Mouse (Mus musculus) 3134 (cell line): ENCODE measurements around the gene Ctdspl.

Experiments
- DNase-seq: peaks from one replicate; pipeline ENCODE4 v3.0.0-alpha.2; 2011; ENCODE audit warnings: low spot score; ENCODE audit not compliant: insufficient read length; ENCODE audit errors: extremely low read depth

Ctdspl gene

GRCm38 (mm10) chr9:118980411-118980823, 54.2 kb downstream of the Ctdspl start:
- peak; percentile 36 for DNase-seq

DNA sequence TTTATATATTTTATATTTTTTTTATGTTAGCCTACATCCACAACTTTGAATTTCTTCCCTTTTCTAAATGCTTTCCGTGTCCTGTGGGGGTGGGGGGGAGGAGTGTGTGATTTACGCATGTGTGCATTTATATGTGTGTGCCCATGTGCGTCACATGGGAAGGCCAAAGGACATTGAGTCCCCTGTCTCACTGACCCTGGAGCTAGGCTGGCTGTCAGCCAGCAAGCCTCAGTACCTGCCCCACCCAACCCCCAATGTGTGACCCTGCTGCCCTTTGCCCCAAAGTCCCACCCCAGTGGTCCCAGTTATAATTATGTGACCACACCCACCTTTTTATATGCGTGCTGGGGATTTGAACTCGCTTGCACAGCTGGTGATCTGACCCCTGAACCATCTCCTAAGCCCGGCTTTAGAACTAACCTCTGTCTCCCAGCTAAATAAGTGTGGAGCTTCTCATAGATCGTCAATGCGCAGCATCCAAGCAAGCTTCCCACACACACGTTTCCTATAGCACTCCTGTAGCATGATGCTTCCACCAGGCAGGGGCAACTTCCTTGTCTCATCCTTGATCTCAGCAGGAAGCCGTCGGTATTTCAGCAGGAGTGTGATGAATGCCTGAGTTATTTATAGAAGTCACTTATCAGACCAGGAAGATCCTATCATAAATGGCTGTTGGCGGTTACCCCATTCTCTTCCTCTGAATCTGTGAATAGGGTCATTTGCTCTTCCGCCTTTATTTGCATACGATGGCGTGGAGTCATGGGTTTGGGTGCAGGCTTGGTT, 58.6 kb downstream of the Ctdspl start:
- DNase-seq: no peak

GRCm38 (mm10) chr9:118986286-118986685, 60.0 kb downstream of the Ctdspl start:
- DNase-seq: no peak

DNA sequence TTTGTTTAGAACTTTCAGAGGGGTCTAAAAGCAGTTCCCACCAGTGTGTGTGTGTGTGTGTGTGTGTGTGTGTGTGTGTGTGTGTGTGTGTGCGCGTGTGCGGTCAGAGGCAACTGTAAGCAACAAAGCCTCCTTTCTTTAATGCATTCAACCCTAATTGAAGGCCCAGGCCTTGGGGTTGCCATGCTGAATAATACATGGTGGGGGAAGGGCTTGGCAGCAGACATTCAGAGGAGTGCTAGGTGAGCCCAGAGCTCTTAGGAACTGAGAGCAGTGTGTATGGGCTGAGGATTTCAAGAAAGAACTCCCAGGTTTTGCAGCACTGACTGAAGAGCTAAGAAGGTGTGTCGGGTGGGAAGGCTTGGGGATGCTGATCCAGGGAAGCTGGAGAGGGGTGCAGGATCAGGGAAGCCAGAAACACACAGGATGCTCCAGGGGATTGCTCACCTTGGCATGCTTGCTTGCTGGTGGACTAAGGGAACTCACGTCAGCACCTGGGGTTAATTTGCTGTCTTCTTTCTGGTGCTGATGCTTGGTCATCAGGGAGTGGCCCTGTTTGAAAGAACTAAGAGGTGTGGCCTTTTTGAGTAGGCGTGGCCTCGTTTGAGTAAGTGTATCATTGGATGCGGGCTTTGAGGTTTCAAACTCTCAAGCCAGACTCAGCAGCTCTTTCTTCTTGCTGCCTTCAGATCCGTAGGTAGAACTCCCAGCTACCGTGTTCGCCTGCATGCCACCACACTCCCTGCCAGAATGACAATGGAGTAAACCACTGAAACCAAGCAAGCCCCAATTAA, 62.7 kb downstream of the Ctdspl start:
- no peak for DNase-seq

GRCm38 (mm10) chr9:118990490-118990889, 64.2 kb downstream of the Ctdspl start:
- no peak for DNase-seq

DNA sequence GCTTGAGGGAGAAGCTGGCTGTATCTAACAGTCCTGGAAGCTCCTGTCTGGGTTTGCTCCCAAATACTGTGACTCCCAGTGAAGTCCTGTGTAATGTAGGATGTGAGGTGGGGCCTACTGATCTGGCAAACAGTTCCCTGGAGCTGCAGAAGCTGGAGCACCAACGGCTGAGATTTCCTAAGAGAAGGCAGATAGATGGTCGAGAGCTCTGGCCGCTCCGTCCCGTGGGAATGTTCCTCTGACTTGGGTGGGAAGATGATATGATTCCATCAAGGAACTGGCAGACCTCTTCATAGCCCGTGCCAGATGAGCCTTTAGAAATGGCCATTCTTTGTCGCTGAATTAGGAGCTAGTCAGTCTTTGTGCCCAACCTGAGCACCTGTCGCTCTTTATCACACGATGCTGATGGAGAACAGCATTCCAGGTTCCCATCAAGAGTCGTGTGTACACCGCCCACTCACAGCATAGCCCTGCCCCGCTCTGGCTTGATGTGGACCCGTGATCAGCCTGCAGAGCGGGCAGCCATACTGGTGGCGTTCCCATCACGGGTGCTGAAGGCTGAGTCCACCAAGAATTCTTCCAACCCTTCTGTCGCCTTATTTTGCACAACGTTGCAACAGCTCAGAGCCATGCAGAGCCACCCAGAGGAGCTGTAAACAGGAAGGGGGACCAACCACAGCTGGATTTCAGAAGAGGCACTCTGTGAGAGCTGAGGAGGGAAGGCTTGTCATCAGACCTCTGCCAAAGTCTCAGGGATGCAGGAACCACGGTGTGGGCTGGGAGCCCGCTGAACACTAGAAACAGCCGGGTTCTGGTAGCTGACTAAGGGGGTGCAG, 65.7 kb downstream of the Ctdspl start:
- no peak for DNase-seq

- no peak for DNase-seq
Measured at GRCm38 (mm10) chr9:118992586-118992955, 66.3 kb downstream of the Ctdspl start.

DNA sequence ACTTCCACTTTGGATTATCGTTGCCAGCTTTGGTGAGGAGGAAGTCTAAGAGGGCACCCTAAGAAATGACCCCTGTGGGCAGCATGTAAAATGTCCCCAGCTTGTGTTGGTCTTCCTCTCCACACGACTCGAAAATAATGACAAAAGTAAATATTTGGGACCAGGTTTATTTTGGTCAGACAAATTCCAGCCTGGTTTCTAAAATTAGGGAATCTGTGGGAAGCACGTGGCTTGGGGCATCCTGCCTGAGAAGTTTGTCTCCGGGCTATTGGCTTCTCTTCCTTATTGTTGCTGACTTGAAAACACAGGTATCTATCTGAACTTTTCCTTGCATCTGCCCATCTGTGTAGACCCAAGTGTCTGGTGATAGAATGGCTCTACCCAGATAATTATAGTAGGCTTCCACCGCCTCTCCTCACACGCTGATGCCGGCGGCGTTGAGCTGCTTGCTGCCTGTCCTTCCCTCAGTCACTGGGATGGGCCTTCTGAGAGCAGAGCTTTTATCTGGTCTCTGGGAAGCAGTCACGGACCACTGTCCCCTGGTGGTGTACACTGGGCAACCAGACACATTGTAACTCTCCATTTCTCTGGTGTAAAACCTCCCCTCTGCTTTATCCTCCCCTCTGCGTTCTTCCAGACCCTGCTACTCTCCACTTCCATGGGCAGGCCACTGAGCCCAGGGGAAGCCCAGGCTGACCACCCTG, 68.4 kb downstream of the Ctdspl start:
- no peak for DNase-seq

DNA sequence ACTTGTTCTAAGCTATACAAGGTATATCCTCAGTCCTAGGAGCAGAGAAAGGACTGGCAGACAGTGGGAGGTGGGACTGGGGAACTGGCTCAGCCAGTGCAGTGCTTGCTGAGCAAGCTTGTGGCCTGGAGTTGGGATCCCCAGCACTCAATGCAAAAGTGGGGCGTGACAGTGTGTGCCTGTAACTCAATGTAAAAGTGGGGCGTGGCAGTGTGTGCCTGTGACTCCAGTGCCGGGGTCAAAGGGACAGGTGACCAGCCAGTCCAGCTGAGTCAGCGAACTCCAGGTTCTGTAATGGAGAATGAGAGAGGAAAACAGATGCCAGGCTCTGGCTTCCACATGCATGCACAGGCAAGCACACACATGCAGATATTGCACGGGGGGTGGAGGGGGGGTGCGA, 69.3 kb downstream of the Ctdspl start:
- DNase-seq: no peak

GRCm38 (mm10) chr9:118997241-118997640, 71.0 kb downstream of the Ctdspl start:
- DNase-seq: no peak

DNA sequence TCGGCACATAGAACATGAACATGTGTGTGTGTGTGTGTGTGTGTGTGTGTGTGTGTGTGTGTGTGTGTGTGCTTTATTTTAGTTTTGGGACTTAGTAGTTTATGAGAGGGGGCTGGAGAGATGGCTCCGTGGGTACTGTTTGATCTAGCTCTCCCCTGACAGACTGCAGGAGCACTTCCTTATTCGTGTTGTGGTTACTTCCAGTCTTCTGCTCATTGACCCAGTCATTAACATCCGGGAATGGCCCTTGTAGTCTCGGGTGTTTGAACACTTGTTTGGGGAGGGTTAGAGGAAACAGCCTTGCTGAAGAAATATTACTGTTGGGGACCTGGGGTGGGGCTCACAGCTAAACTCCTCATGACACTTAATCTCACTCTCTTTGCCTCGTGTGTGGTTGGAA, 73.9 kb downstream of the Ctdspl start:
- no peak for DNase-seq

- DNase-seq: peak; percentile 67
Measured at GRCm38 (mm10) chr9:119002267-119002666, 76.0 kb downstream of the Ctdspl start.

- DNase-seq: no peak
Measured at GRCm38 (mm10) chr9:119003990-119004702, 77.9 kb downstream of the Ctdspl start.

DNA sequence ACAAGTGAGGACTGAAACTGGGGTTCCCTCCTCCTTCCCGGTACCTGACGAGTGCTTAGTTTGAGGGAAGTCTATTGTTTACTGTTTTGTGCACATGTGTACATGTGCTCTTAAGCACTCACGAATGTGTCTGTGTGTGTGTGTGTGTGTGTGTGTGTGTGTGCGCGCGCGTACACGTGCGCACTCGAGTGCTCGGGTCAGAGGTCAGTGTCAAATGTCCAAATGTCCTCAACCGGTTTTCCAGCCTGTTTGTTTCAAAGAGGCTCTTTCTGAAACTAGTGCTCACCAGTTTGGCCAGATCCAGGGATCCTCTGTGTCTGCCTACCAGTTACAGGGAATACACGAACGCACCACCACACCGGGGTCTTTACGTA, 78.4 kb downstream of the Ctdspl start:
- no peak for DNase-seq

DNA sequence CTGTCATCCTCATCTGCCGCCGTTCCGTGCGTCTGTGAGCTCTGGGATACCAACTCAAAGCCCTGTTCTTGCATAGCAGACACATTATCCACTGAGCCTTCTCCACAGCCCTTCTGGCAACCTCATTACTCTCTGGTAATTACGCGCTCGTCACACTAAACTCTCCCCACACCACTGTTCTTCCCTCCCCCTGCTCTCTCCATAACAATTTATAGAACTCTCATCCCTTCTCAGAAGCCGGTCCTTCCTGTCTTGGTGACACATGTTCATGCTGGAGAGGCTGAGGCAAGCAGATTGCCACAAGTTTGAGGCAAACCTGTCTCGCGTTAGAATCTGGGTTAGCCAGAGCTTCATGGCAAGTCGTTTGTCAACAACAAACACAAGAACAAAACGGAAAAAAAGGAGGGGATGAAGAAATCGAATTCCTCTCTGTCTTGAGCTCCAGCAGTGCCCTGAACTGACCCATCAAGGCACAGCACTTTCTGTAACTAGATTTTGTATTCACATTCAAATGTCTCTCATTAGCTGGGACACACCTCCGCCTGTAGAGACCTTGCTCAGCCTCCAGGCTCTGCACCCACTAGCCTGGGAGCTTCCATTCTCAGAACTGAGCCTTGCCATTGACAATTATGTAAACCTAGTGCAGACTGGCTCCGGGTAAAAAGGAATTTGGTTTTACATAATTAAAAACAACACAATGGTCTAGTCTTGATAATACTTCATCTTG, 79.2 kb downstream of the Ctdspl start:
- DNase-seq: no peak

GRCm38 (mm10) chr9:119007266-119007665, 81.0 kb downstream of the Ctdspl start:
- DNase-seq: no peak

- DNase-seq: no peak
Measured at GRCm38 (mm10) chr9:119008871-119009270, 82.6 kb downstream of the Ctdspl start.

- DNase-seq: no peak
Measured at GRCm38 (mm10) chr9:119010156-119010710, 84.0 kb downstream of the Ctdspl start.
